Mouse (Mus musculus) myocyte (in vitro differentiated cells): ENCODE measurements at regions not wholly inside any gene's neighbourhood (a gene's known extent, or its start where the extent isn't known, plus 50 kb on each side); places are given as distances from the start of the nearest gene placed in this dataset.
"Not testable (repeated sequence)": the region's sequence is repeated elsewhere in the genome, so short reads cannot be mapped to it uniquely, and the experiment has no call there.

ENCODE experiments used
- CEBPB ChIP-seq: IDR thresholded peaks from 2 replicates; pipeline ENCODE4 v1.6.1; 2011; ENCODE audit warnings: mild to moderate bottlenecking, moderate library complexity; ENCODE audit not compliant: poor library complexity, insufficient read depth, severe bottlenecking
- MAX ChIP-seq: IDR thresholded peaks from one replicate; pipeline ENCODE4 v1.6.1; 2011; ENCODE audit warnings: low read depth, mild to moderate bottlenecking, control low read depth
- MYOG ChIP-seq, 3 experiments: IDR thresholded peaks; one replicate each; pipeline ENCODE4 v1.6.1; 2011; ENCODE audit warnings: control low read depth in 2 of 3, low read depth in 2 of 3, mild to moderate bottlenecking in 2 of 3; ENCODE audit not compliant: insufficient read length in 2 of 3, control insufficient read depth in 1 of 3, insufficient read depth in 1 of 3
- POLR2A ChIP-seq: IDR thresholded peaks from one replicate; pipeline ENCODE4 v1.6.1; 2011; ENCODE audit warnings: low read depth, mild to moderate bottlenecking, control low read depth, moderate library complexity; ENCODE audit not compliant: insufficient read length
- POLR2AphosphoS2 ChIP-seq: IDR thresholded peaks from one replicate; pipeline ENCODE4 v1.6.1; 2011; ENCODE audit warnings: low read depth, control low read depth; ENCODE audit not compliant: insufficient read length
- USF1 ChIP-seq: IDR thresholded peaks from one replicate; pipeline ENCODE4 v1.6.1; 2011; ENCODE audit warnings: low read depth, mild to moderate bottlenecking, control low read depth, moderate library complexity

- TF ChIP-seq USF1; MAX; POLR2A; MYOG (IDR thresholded peaks at IDR 0.05; ENCODE audit: control insufficient read depth in 1 of 3, insufficient read depth in 1 of 3, insufficient read length in 2 of 3, low read depth in 2 of 3); CEBPB; POLR2AphosphoS2: not testable (repeated sequence)
Observed at GRCm38 (mm10) chr8:54239106-54239505, 161.7 kb downstream of the Vegfc start.
